Mouse (Mus musculus) hindbrain, embryonic 13.5 days (tissue): ENCODE results near the gene Vmn1r175. TPM values are rescaled to one million over a fixed set of nuclear protein-coding genes. Genes with fewer than 3 reads are reported as not detected.
"Not testable (repeated sequence)": the region's sequence is repeated elsewhere in the genome, so short reads cannot be mapped to it uniquely, and the experiment has no call there.

Experiments
- ATAC-seq: fragments of 200-750 bp; cut with Nextera tagmentation; 2 replicates; pipeline ENCODE4 v1.8.0; 2017; ENCODE audit warnings: moderate TSS enrichment; ENCODE audit not compliant: low FRiP score
- H3K27ac ChIP-seq: fragments of 300-500 bp; sonication (generic); 2 replicates; pipeline ENCODE4 v1.5.1; 2015; ENCODE audit warnings: inconsistent platforms, mild to moderate bottlenecking, moderate library complexity
- H3K27me3 ChIP-seq: fragments of 300-500 bp; sonication (generic); 2 replicates; pipeline ENCODE4 v1.6.1; 2015; ENCODE audit warnings: mild to moderate bottlenecking, inconsistent platforms
- H3K36me3 ChIP-seq: fragments of 300-500 bp; sonication (generic); 2 replicates; pipeline ENCODE4 v1.6.1; 2015; ENCODE audit warnings: mild to moderate bottlenecking, inconsistent platforms
- H3K4me1 ChIP-seq: fragments of 300-500 bp; sonication (generic); replicated peaks from 2 replicates; pipeline ENCODE4 v1.6.1; 2015; ENCODE audit warnings: inconsistent platforms
- H3K4me2 ChIP-seq: fragments of 300-500 bp; sonication (generic); 2 replicates; pipeline ENCODE4 v1.6.1; 2015; ENCODE audit warnings: inconsistent platforms, mild to moderate bottlenecking, moderate library complexity
- H3K4me3 ChIP-seq: fragments of 300-500 bp; sonication (generic); 2 replicates; pipeline ENCODE4 v1.5.1; 2015; ENCODE audit warnings: mild to moderate bottlenecking, inconsistent platforms
- H3K9ac ChIP-seq: fragments of 300-500 bp; sonication (generic); 2 replicates; pipeline ENCODE4 v1.6.1; 2015; ENCODE audit warnings: mild to moderate bottlenecking, inconsistent platforms
- H3K9me3 ChIP-seq: fragments of 300-500 bp; sonication (generic); 2 replicates; pipeline ENCODE4 v1.6.1; 2016; ENCODE audit warnings: inconsistent platforms
- WGBS: fragments of 180-500 bp; shearing (Covaris S2); methylation state at CpG from one replicate; pipeline ENCODE4 v1.1.7; 2015; 5-methylcytosine and 5-hydroxymethylcytosine counted together
- polyA plus RNA-seq: library from polyadenylated mRNA; unstranded; fragments of >200 nt; fragmentation: Nextera tagmentation; extraction: Ambion mirVana; gene quantifications from 2 replicates; pipeline ENCODE4 v1.2.1, GENCODE M21; 2015

The Vmn1r175 gene
- not detected in 2 replicates for polyA plus RNA-seq

GRCm38 (mm10) chr7:23810543-23810942 is at the start of gene Vmn1r175:
Vmn1r175 (minus strand) TSS chr7:23810643.
- ATAC-seq, H3K9ac ChIP-seq, H3K36me3 ChIP-seq, H3K27ac ChIP-seq, H3K4me1 ChIP-seq, H3K4me3 ChIP-seq, H3K4me2 ChIP-seq, H3K27me3 ChIP-seq: not testable (repeated sequence)
- H3K9me3 ChIP-seq = peaks cover 21% of the 10 kb centered on the region

DNA sequence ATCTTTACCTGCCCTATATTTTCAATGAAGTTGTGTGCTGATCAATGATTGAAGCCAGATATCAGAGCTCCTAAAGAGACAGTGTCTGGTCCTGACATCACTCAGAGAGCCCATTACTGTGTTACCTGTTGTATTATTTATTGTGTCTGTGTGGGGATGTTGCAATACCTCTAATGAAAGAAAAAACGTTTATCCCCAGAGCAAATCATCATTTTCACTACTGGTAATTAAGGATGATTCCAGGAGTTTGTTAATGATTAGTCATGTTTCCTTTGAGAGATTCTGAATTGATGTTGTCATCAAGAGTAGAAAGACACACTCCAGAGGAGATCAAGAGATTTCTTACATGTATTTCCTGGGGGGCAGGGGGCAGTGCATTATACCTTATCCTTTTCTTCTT is 26.8 kb upstream of the Vmn1r175 start, which contains the start of gene Vmn1r176:
Vmn1r176 (minus strand) TSS at position 101 of the 400 bp plus-strand sequence.
- not testable (repeated sequence) for H3K4me3 ChIP-seq, ATAC-seq, H3K27me3 ChIP-seq, H3K27ac ChIP-seq, H3K9ac ChIP-seq, H3K4me1 ChIP-seq, H3K4me2 ChIP-seq, H3K36me3 ChIP-seq, H3K9me3 ChIP-seq
- WGBS = no CpG with 5 or more reads among the region's 1 CpGs

DNA sequence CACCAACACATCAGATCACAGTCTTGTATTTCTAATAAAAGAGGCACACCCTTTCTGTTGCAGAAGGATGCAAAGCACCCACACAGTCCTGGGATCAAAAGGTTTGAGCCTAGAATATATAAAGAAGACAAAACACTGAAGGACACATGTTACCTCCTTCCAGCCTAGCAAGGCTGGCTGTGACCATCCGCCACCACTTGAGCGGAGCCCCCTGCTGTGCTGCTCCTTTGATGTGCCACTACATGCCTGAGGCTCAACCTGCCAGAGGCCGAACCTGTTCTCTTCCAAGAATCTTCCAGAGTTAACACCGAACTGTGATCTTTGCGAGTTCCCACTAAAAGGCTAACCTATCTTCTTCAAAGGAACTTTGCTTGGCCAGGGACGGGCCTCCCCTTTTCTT is 25.9 kb downstream of the Vmn1r175 start:
- ATAC-seq = no peak
- WGBS = 82% methylated on average over 6 of the region's 6 CpGs
- H3K4me1 ChIP-seq = no peaks in the 10 kb centered on the region

More for the DNA sequence above, 25.9 kb downstream of the Vmn1r175 start:
- Histone ChIP-seq H3K9ac (no peak overlapping the region), H3K9me3 (peaks cover 64% of the 10 kb centered on the region), H3K4me2 (no peak overlapping the region), H3K27ac (no peak overlapping the region), H3K4me3 (no peak overlapping the region), H3K36me3 (no peaks in the 10 kb centered on the region), H3K27me3 (no peaks in the 10 kb centered on the region)

Other genes with a start within 250 kb of the Vmn1r175 start
- gene Vmn1r169, start 235.1 kb downstream of the Vmn1r175 start, polyA plus RNA-seq = not detected in 2 replicates
- gene Vmn1r170, start 204.5 kb downstream of the Vmn1r175 start, polyA plus RNA-seq = not detected in 2 replicates
- gene Vmn1r171, start 179.9 kb downstream of the Vmn1r175 start, polyA plus RNA-seq = not detected in 2 replicates
- gene Vmn1r172, start 152.3 kb downstream of the Vmn1r175 start, polyA plus RNA-seq = not detected in 2 replicates
- not detected in 2 replicates for gene Vmn1r173, start 109.9 kb downstream of the Vmn1r175 start, polyA plus RNA-seq
- not detected in 2 replicates for gene Vmn1r174, start 58.4 kb downstream of the Vmn1r175 start, polyA plus RNA-seq
- not detected in 2 replicates for gene Vmn1r176, start 26.7 kb upstream of the Vmn1r175 start, polyA plus RNA-seq
- not detected in 2 replicates for gene Vmn1r177, start 55.8 kb upstream of the Vmn1r175 start, polyA plus RNA-seq
- not detected in 2 replicates for gene Vmn1r178, start 81.4 kb upstream of the Vmn1r175 start, polyA plus RNA-seq
- not detected in 2 replicates for gene Vmn1r179, start 116.3 kb upstream of the Vmn1r175 start, polyA plus RNA-seq
- gene Vmn1r180, start 140.0 kb upstream of the Vmn1r175 start, polyA plus RNA-seq = not detected in 2 replicates
- gene Vmn1r181, start 164.0 kb upstream of the Vmn1r175 start, polyA plus RNA-seq = not detected in 2 replicates
- gene V1rd19, start 191.0 kb upstream of the Vmn1r175 start, polyA plus RNA-seq = not detected in 2 replicates
- gene Vmn1r183, start 242.6 kb upstream of the Vmn1r175 start, polyA plus RNA-seq = not detected in 2 replicates